12 mouse cellular contexts compared by ENCODE assay signal in the genomic region with DNA sequence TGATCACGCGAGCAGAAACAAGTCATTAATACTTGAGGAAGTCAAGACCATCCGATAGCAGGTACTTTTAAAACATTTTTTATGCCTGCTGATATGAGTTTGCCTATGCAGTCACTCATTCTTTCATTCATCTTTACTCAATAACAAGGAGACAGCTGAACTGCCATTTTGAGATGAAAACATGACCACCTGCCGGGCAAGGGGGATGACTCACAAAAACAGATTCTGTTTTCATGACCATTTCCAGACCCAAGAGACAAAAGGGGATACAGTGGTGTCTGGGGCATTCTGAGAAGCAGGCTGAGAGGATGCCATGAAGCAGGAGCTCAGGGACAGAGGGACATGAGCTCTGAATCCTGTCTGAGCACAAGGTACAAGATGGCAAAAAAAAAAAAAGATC.
"Had no signal": no experiment of that assay in that cellular context is flagged by ENCODE, and none has a peak within 500 bp of the region (broad histone marks: within the 10 kb centered on the region; RNA-seq: fewer than 3 reads in every experiment).

No protein-coding gene starts in this region.

- DNase-seq: left cerebral cortex, postnatal 4 days; liver; liver, embryonic 13.5 days; liver, postnatal 0 days; lung, adult 18-20 months; lung, adult 2 months; lung, embryonic 14.5 days; lung, postnatal 10 days; lung, postnatal 14 days; lung, postnatal 36 days; lung, postnatal 4 days; midbrain, embryonic 14.5 days had no signal
